Mouse (Mus musculus): ENCODE results near the gene Slc25a36. TPM values are rescaled to one million over a fixed set of nuclear protein-coding genes. Genes with fewer than 3 reads are reported as not detected.

Slc25a36 gene
- polyA plus RNA-seq, 1 experiment from 2014 or later: 96.7 TPM

DNA sequence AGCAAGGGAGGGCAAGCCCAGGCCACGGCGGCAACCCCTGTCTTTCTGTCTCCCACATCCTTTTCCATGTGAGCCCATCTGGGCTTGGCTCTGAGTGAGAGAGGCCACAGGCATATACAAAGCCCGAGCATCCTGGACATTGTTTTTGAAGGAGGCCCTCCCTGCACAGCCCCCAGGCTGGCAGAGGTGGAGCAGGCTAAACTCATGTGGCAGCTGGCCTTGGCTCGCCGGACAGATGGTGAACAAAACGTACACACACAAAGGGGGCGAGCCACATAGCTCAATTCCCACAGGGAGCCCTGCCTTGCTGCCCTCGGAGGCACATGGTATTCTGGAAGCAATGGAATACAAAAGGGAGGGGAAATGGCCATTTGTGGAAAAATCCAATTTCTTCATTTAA, 59.8 kb downstream of the Slc25a36 start:
- no peak for DNase-seq (ENCODE audit: low spot score)

DNA sequence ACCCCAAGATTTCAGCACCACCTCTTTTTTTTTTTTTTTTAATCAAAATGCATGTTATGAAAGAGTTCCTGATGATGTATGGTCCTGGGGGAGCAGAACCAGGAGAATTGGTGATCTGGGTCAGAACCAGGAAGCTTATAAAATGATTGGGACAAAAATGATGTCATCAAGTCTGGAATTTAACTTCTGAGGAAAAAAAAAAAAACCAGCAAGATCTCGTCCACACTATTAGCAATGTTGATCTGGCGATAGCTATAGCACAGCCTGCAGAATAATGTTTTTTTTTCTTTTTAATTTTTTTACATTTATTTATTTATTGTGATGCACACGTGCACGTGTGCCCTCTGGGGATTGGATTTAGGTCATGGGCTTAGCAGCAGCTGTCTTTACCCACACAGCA, 64.7 kb downstream of the Slc25a36 start:
- no peak for DNase-seq (ENCODE audit: low spot score)
- Histone ChIP-seq H3K27ac (ENCODE audit: low read depth) (no peak overlapping the region), H3K4me3 (ENCODE audit: low read depth, low read length) (no peak overlapping the region), H3K9me3 (ENCODE audit: control insufficient read depth, low read length) (no peaks in the 10 kb centered on the region), H3K4me2 (ENCODE audit: low read length) (no peak overlapping the region), H3K36me3 (ENCODE audit: control insufficient read depth, insufficient read depth, low read length) (no peaks in the 10 kb centered on the region), H3K27me3 (replicated peaks; ENCODE audit: control insufficient read depth, insufficient read depth, low read length) (no peaks in the 10 kb centered on the region), H3K9ac (ENCODE audit: low read length) (no peak overlapping the region), H3K4me1 (replicated peaks; ENCODE audit: control insufficient read depth, insufficient read depth, low read length) (no peaks in the 10 kb centered on the region)
- 85% methylated on average over 4 of the region's 4 CpGs for WGBS
- no peak for ATAC-seq (replicated peaks; ENCODE audit: low FRiP score, low TSS enrichment, low read depth)

More for the DNA sequence above, 59.8 kb downstream of the Slc25a36 start:
- Histone ChIP-seq H3K4me2 (ENCODE audit: low read length) (no peak overlapping the region), H3K27ac (ENCODE audit: low read depth) (no peak overlapping the region), H3K4me1 (replicated peaks; ENCODE audit: control insufficient read depth, insufficient read depth, low read length) (peaks cover 4% of the 10 kb centered on the region; the same call in 1 of the 2 replicates), H3K9ac (ENCODE audit: low read length) (no peak overlapping the region), H3K27me3 (replicated peaks; ENCODE audit: control insufficient read depth, insufficient read depth, low read length) (no peaks in the 10 kb centered on the region), H3K9me3 (ENCODE audit: control insufficient read depth, low read length) (no peaks in the 10 kb centered on the region), H3K36me3 (ENCODE audit: control insufficient read depth, insufficient read depth, low read length) (no peaks in the 10 kb centered on the region), H3K4me3 (ENCODE audit: low read depth, low read length) (no peak overlapping the region)
- WGBS: 52% methylated on average over 8 of the region's 8 CpGs
- ATAC-seq (replicated peaks; ENCODE audit: low FRiP score, low TSS enrichment, low read depth): no peak

DNA sequence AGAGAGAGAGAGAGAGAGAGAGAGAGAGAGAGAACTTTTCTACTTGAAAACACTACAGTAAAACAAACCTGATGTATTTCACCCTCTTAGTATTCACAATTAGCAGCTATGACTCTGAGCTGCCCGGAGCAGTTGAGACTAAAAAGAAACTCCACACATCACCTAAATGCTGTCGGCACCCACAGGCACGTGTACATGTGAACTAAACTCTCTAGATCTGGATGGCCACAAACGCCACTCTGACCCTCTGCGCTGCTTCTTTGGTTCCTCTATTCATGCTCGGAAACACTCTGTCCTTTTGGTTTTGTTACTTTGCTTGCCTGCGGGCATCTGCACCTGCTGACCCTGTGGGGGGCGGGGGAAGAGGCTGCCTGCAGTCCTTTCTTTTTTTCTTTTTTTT, 69.3 kb downstream of the Slc25a36 start:
- Histone ChIP-seq H3K4me3 (ENCODE audit: low read depth, low read length) (no peak overlapping the region), H3K9ac (ENCODE audit: low read length) (no peak overlapping the region), H3K27me3 (replicated peaks; ENCODE audit: control insufficient read depth, insufficient read depth, low read length) (no peaks in the 10 kb centered on the region), H3K9me3 (ENCODE audit: control insufficient read depth, low read length) (no peaks in the 10 kb centered on the region), H3K4me1 (replicated peaks; ENCODE audit: control insufficient read depth, insufficient read depth, low read length) (no peaks in the 10 kb centered on the region), H3K27ac (ENCODE audit: low read depth) (no peak overlapping the region), H3K4me2 (ENCODE audit: low read length) (no peak overlapping the region), H3K36me3 (ENCODE audit: control insufficient read depth, insufficient read depth, low read length) (no peaks in the 10 kb centered on the region)
- ATAC-seq (replicated peaks; ENCODE audit: low FRiP score, low TSS enrichment, low read depth): no peak
- WGBS: 78% methylated on average over 8 of the region's 8 CpGs
- DNase-seq (ENCODE audit: low spot score): no peak

DNA sequence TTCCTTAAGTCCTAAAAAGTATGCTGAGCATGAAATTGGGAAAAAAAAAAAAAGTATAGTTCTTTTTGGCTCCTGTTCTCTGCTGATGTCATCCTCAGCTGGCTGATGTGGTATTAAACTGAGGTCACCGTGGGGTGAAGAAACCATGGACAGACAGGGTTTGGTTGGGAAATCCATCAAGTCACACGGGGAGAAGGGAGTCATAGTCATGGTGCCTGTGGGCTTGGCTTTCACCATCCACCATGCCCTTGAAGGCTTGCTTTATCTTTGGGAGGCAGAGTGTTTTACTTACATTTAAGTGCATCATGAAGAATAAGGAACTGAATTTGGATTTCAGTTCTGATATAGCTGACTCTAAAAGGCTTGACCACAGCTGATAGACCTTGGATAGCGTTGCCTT, 72.9 kb downstream of the Slc25a36 start:
- Histone ChIP-seq H3K4me2 (ENCODE audit: low read length) (no peak overlapping the region), H3K9me3 (ENCODE audit: control insufficient read depth, low read length) (no peaks in the 10 kb centered on the region), H3K36me3 (ENCODE audit: control insufficient read depth, insufficient read depth, low read length) (no peaks in the 10 kb centered on the region), H3K27me3 (replicated peaks; ENCODE audit: control insufficient read depth, insufficient read depth, low read length) (no peaks in the 10 kb centered on the region), H3K4me3 (ENCODE audit: low read depth, low read length) (no peak overlapping the region), H3K9ac (ENCODE audit: low read length) (no peak overlapping the region), H3K27ac (ENCODE audit: low read depth) (no peak overlapping the region), H3K4me1 (replicated peaks; ENCODE audit: control insufficient read depth, insufficient read depth, low read length) (no peaks in the 10 kb centered on the region)
- 87% methylated on average over 3 of the region's 3 CpGs for WGBS
- no peak for DNase-seq (ENCODE audit: low spot score)
- no peak for ATAC-seq (replicated peaks; ENCODE audit: low FRiP score, low TSS enrichment, low read depth)

DNA sequence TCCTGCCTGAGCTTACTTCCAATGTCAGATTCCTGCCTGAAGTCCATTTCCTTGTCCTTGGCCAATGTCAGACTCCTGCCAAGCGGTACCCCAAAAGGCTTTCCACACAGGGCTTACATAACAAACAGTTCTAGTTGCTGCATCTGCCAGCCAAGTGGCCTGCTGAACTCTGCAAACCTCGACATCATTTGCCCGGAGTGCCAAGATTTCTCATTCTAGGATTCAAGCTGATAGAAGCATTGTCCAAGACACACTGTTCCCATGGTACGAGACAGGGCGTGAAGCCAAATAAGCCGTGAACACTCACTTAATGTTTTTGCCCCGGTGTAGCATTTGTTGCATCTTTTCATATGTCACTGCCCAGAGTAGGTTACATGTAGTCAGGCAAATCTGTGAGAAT, 74.3 kb downstream of the Slc25a36 start:
- no peaks in the 10 kb centered on the region for H3K36me3 ChIP-seq (ENCODE audit: control insufficient read depth, insufficient read depth, low read length)
- H3K9ac ChIP-seq (ENCODE audit: low read length): no peak overlapping the region
- WGBS: 89% methylated on average over 7 of the region's 7 CpGs
- no peak overlapping the region for H3K4me2 ChIP-seq (ENCODE audit: low read length)
- H3K9me3 ChIP-seq (ENCODE audit: control insufficient read depth, low read length): no peaks in the 10 kb centered on the region
- H3K4me3 ChIP-seq (ENCODE audit: low read depth, low read length): no peak overlapping the region
- H3K27me3 ChIP-seq (replicated peaks; ENCODE audit: control insufficient read depth, insufficient read depth, low read length): no peaks in the 10 kb centered on the region
- H3K4me1 ChIP-seq (replicated peaks; ENCODE audit: control insufficient read depth, insufficient read depth, low read length): no peaks in the 10 kb centered on the region
- no peak for ATAC-seq (replicated peaks; ENCODE audit: low FRiP score, low TSS enrichment, low read depth)
- DNase-seq (ENCODE audit: low spot score): no peak
- H3K27ac ChIP-seq (ENCODE audit: low read depth): no peak overlapping the region

DNA sequence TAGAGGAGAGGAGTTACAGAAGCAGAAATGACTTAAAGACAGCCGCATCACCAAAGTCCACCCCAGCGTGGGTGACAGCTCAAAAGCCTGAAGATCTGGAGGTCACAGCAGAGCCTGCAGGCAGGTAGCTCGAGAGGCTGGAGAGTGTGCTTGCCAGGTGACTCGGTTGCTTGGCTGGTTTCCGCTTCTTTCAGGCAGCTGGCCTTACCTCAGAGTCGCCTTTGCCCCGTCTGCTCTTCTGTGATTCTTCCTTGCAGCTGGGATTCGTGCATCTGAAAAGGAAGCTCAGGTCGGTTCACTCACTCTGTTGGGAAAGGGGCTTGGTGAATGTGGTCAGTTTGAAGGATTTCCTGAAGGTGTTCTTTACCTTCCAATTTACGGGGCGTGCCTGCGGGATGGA, 83.6 kb downstream of the Slc25a36 start:
- Histone ChIP-seq H3K4me2 (ENCODE audit: low read length) (no peak overlapping the region), H3K4me1 (replicated peaks; ENCODE audit: control insufficient read depth, insufficient read depth, low read length) (no peaks in the 10 kb centered on the region), H3K27ac (ENCODE audit: low read depth) (no peak overlapping the region), H3K27me3 (replicated peaks; ENCODE audit: control insufficient read depth, insufficient read depth, low read length) (no peaks in the 10 kb centered on the region), H3K36me3 (ENCODE audit: control insufficient read depth, insufficient read depth, low read length) (no peaks in the 10 kb centered on the region), H3K9me3 (ENCODE audit: control insufficient read depth, low read length) (no peaks in the 10 kb centered on the region), H3K4me3 (ENCODE audit: low read depth, low read length) (no peak overlapping the region), H3K9ac (ENCODE audit: low read length) (no peak overlapping the region)
- DNase-seq (ENCODE audit: low spot score) (no peak), ATAC-seq (replicated peaks; ENCODE audit: low FRiP score, low TSS enrichment, low read depth) (no peak)
- 76% methylated on average over 12 of the region's 12 CpGs for WGBS

DNA sequence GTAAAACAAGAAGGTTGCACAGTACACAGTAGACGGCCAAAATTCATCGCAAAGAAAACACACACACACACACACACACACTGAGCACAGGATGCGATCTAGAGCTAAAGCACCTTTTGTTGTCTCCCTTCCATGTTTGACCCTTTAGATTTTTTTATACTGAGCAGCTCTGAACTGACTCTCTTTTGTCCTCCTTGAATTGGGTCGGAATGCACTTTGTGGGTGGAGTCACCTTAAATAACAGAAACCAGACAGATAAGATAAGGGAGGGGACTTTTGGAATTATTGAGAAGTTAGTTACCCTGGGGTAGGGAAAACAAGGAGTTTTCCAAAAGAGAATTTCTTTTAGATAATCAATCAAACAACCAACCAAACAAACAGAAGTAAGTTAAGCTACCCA, 85.0 kb downstream of the Slc25a36 start:
- no peaks in the 10 kb centered on the region for H3K9me3 ChIP-seq (ENCODE audit: control insufficient read depth, low read length)
- no peak overlapping the region for H3K27ac ChIP-seq (ENCODE audit: low read depth)
- H3K27me3 ChIP-seq (replicated peaks; ENCODE audit: control insufficient read depth, insufficient read depth, low read length): no peaks in the 10 kb centered on the region
- DNase-seq (ENCODE audit: low spot score) (no peak), ATAC-seq (replicated peaks; ENCODE audit: low FRiP score, low TSS enrichment, low read depth) (no peak)
- WGBS: 86% methylated on average over 4 of the region's 4 CpGs
- no peak overlapping the region for H3K4me3 ChIP-seq (ENCODE audit: low read depth, low read length)
- no peaks in the 10 kb centered on the region; the same call in 1 of the 2 replicates for H3K4me1 ChIP-seq (replicated peaks; ENCODE audit: control insufficient read depth, insufficient read depth, low read length)
- H3K36me3 ChIP-seq (ENCODE audit: control insufficient read depth, insufficient read depth, low read length): no peaks in the 10 kb centered on the region
- H3K4me2 ChIP-seq (ENCODE audit: low read length): no peak overlapping the region
- no peak overlapping the region for H3K9ac ChIP-seq (ENCODE audit: low read length)

Other genes starting within 250 kb of the Slc25a36 start
- gene Pxylp1, start 218.5 kb downstream of the Slc25a36 start, polyA plus RNA-seq (2014; fragmentation: Nextera tagmentation; extraction: Ambion mirVana): 56.2 and 67.0 TPM in 2 replicates
- gene Spsb4, start 92.3 kb downstream of the Slc25a36 start, polyA plus RNA-seq (2014; fragmentation: Nextera tagmentation; extraction: Ambion mirVana): 28.3 and 33.2 TPM in 2 replicates

All from intestine, embryonic 14.5 days (tissue).